Mouse (Mus musculus) midbrain, postnatal 0 days (tissue): ENCODE data around the gene Hsf4. TPM values are rescaled to one million over a fixed set of nuclear protein-coding genes. Genes with fewer than 3 reads are reported as not detected.

Source experiments
- ATAC-seq: fragments of 200-750 bp; cut with Nextera tagmentation; 2 replicates; pipeline ENCODE4 v1.8.0; 2017; ENCODE audit warnings: moderate number of reproducible peaks, mild to moderate bottlenecking, moderate TSS enrichment, moderate library complexity; ENCODE audit not compliant: low FRiP score
- DNase-seq: peaks from one replicate; pipeline ENCODE4 v3.0.0-alpha.2; 2015; ENCODE audit warnings: low spot score
- H3K27ac ChIP-seq: fragments of 300-500 bp; sonication (generic); 2 replicates; pipeline ENCODE4 v1.5.1; 2014; ENCODE audit warnings: low read depth, mild to moderate bottlenecking, low read length, mixed read lengths
- H3K27me3 ChIP-seq: fragments of 300-500 bp; sonication (generic); 2 replicates; pipeline ENCODE4 v1.6.1; 2014; ENCODE audit warnings: low read length, control low read depth, mixed read lengths; ENCODE audit not compliant: insufficient read depth
- H3K36me3 ChIP-seq: fragments of 300-500 bp; sonication (generic); 2 replicates; pipeline ENCODE4 v1.6.1; 2014; ENCODE audit warnings: low read length, control low read depth, mixed read lengths; ENCODE audit not compliant: insufficient read depth
- H3K4me1 ChIP-seq: fragments of 300-500 bp; sonication (generic); 2 replicates; pipeline ENCODE4 v1.6.1; 2014; ENCODE audit warnings: mild to moderate bottlenecking, control low read depth, antibody characterized with exemption, low read length, mixed read lengths; ENCODE audit not compliant: insufficient read depth
- H3K4me2 ChIP-seq: fragments of 300-500 bp; sonication (generic); 2 replicates; pipeline ENCODE4 v1.6.1; 2014; ENCODE audit warnings: low read depth, mild to moderate bottlenecking, low read length, mixed read lengths; ENCODE audit not compliant: poor library complexity, severe bottlenecking
- H3K4me3 ChIP-seq: fragments of 300-500 bp; sonication (generic); 2 replicates; pipeline ENCODE4 v1.5.1; 2014; ENCODE audit warnings: low read depth, mild to moderate bottlenecking, low read length, moderate library complexity
- H3K9ac ChIP-seq: fragments of 300-500 bp; sonication (generic); replicated peaks from 2 replicates; pipeline ENCODE4 v1.6.1; 2014; ENCODE audit warnings: mild to moderate bottlenecking, low read length, moderate library complexity, mixed read lengths; ENCODE audit not compliant: poor library complexity, severe bottlenecking
- H3K9me3 ChIP-seq: fragments of 300-500 bp; sonication (generic); 2 replicates; pipeline ENCODE4 v1.6.1; 2016; ENCODE audit warnings: low read length, control low read depth
- CTCF ChIP-seq: IDR thresholded peaks from 2 replicates; pipeline ENCODE4 v1.5.1; 2016; ENCODE audit warnings: antibody characterized with exemption, mild to moderate bottlenecking
- WGBS: fragments of 180-500 bp; shearing (Covaris S2); extraction: QIAGEN DNeasy Blood & Tissue Kit; methylation state at CpG from one replicate; pipeline ENCODE4 v1.1.7; 2014; 5-methylcytosine and 5-hydroxymethylcytosine counted together
- polyA plus RNA-seq: library from polyadenylated mRNA; unstranded; fragments of >200 nt; fragmentation: Nextera tagmentation; extraction: Ambion mirVana; gene quantifications from 2 replicates; pipeline ENCODE4 v1.2.1, GENCODE M21; 2015
- total RNA-seq: library from RNA; depleted of rRNA; stranded (reverse); fragments of >200 nt; gene quantifications from 2 replicates; pipeline ENCODE4 v1.2.3, GENCODE M21; 2014

Hsf4 gene
- total and polyA plus RNA-seq, 2 experiments from 2014 or later, result 0.33 to 0.43 TPM

DNA sequence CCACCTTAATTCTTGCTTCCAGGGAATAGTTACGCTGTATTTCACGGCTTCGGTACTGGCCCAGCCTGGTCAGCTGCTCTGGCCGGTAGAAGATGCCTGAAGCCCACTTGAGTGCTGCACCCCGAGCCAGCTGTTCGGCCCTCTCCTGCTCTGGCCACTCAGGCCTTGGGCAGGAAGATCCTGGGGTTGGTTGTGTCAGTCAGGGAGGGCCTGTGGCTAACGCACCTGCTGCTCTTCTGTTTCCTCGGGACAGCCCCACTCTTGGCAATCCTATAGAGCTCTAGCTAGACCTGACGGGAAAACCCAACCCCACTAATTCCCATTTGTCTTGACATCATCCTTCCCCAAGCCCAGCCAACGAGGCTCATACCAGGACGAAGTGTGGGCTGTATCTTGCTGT is 25.7 kb downstream of the Hsf4 start:
- DNase-seq (no peak), ATAC-seq (no peak)
- Histone ChIP-seq H3K36me3 (peaks cover 8% of the 10 kb centered on the region), H3K4me1 (peaks cover 11% of the 10 kb centered on the region; the same call in 1 of the 2 replicates), H3K4me2 (no peak overlapping the region), H3K9ac (no peak overlapping the region), H3K4me3 (no peak overlapping the region), H3K27ac (no peak overlapping the region), H3K9me3 (no peaks in the 10 kb centered on the region), H3K27me3 (no peaks in the 10 kb centered on the region)
- 64% methylated on average over 11 of the region's 11 CpGs for WGBS
- no peak for TF ChIP-seq CTCF

DNA sequence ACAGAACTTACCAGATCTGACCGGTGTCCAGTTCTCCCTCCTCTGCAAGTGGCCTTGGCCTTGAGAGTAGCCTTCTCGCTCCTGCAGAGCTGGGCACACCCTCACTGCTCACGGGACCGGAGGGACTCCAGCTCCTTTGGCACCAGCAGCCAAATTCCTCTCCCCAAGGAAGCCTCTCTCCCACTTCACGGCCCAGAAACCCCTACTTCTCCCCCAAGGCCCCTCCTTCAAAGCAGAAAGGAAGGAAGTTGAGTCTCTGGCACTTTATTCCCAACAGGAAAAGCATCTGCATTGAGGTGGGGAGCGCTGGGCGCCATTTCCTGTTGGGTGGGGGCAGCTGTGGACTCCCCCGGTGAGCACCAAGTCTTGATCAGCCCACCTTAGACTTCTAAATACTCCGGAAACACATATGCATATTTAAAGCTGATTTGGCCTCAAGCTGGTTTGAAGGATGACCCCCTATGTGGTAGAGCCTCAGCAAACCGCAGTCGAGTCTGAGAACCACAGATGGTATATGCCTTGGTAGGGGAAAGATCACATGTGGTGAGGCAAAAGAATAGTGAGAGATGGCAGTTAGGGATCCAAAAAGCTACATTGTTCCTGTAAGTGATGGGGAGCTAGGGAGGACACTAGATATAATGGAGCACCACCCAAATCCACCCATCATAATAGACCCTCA is 26.4 kb downstream of the Hsf4 start, which contains the start of gene Exoc3l:
Gene Exoc3l, minus strand, starts transcription at position 207 of the 679 bp plus-strand sequence.
- TF ChIP-seq CTCF, result no peak
- H3K27ac ChIP-seq, result no peak within 1 kb of the TSS
- H3K9me3 ChIP-seq, result no peaks in the 10 kb centered on the region
- no peak for ATAC-seq
- DNase-seq, result no peak
- peak within 1 kb of the TSS; percentile 96; the same call in 1 of the 2 replicates for H3K4me2 ChIP-seq
- peaks cover 12% of the 10 kb centered on the region for H3K36me3 ChIP-seq
- peaks cover 9% of the 10 kb centered on the region; the same call in 1 of the 2 replicates for H3K4me1 ChIP-seq
- no peak within 1 kb of the TSS for H3K4me3 ChIP-seq
- no peaks in the 10 kb centered on the region for H3K27me3 ChIP-seq
- no peak within 1 kb of the TSS for H3K9ac ChIP-seq
- 53% methylated on average over 11 of the region's 11 CpGs for WGBS

DNA sequence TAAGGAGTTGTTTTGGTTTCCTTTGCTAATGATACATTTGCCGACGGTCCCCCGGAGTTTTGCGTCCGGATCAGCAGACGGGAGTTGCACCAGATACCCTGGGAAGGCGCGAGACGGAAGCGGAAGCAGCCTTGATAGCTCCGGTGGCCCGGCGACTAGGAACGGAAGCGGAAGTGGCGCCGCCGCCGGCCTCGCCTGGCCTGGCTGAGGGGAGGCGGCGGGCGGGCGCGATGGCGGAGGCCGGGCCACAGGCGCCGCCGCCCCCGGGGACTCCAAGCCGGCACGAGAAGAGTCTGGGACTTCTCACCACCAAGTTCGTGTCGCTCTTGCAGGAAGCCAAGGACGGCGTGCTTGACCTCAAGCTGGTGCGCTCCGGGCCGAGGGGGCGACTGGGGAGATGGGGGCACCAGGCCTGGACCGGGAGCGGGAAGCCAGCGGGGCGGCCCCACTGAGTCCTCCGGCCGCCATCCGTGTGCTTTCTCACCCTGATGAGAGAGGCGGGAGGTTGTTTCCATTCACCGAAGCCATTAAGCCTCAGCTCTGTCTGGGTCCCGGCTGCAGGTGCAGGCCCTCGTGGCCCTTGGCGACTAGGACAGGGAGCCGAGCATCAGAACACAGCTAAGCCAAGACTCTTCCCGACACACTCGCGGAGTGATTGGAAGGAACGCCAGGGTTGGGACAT is 28.1 kb downstream of the Hsf4 start, which contains the start of gene E2f4:
Gene E2f4, plus strand, starts transcription at position 153 of the 682 bp plus-strand sequence.
- peak within 1 kb of the TSS; percentile 96 for H3K4me2 ChIP-seq
- ATAC-seq (peak; percentile 84), DNase-seq (peak; percentile 95)
- H3K9ac ChIP-seq, result peak within 1 kb of the TSS; percentile 81
- TF ChIP-seq CTCF, result no peak
- H3K4me1 ChIP-seq, result peaks cover 9% of the 10 kb centered on the region; the same call in 1 of the 2 replicates
- no peaks in the 10 kb centered on the region for H3K9me3 ChIP-seq
- peaks cover 24% of the 10 kb centered on the region for H3K36me3 ChIP-seq
- H3K27me3 ChIP-seq, result no peaks in the 10 kb centered on the region
- H3K4me3 ChIP-seq, result peak within 1 kb of the TSS; percentile 74
- WGBS, result under 1% methylated on average over 55 of the region's 58 CpGs
- H3K27ac ChIP-seq, result peak within 1 kb of the TSS; percentile 70

DNA sequence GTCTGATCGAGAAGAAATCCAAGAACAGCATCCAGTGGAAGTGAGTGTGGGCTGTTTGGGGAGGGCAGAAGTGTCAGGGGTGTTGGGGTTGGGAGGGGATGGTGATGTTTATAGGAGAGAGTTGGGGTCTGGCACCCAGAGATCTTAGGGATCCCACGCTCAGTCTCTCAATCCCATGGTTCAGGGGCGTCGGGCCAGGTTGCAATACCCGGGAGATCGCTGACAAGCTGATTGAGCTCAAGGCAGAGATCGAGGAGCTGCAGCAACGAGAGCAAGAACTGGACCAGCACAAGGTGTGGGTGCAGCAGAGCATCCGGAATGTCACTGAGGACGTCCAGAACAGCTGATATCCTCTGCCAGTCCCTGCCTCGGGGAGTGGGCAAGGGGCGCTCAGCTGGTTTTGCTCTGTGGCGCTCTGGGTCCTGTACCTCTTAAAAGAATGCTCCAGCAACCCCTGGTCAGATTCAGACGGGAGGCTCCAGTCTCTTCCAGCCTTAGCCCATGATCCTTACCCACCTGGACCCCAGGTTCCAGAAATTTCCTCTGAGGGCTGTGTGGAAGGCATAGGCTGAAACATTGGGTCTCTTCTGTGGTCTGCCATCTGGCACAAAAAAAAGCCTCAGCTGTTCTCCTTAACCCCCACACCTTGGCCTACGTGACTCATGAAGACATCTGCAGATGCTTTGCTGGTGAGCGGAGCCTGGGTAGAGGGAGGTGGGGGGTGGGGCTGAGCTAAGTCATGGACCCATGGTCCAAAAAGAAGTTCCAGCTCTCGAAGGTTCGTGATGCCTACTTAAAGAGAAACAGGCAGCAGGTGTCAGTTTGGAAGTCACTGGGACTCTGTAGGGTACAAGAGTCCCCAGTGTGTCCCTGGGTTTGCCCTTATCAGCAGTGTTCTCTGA is 29.0 kb downstream of the Hsf4 start:
- whole genome bisulfite sequencing, result 67% methylated on average over 18 of the region's 18 CpGs
- Histone ChIP-seq H3K36me3 (peaks cover 28% of the 10 kb centered on the region), H3K27me3 (no peaks in the 10 kb centered on the region), H3K4me2 (peak overlapping the region; percentile 96), H3K9me3 (no peaks in the 10 kb centered on the region), H3K27ac (0 out of 2 replicates have a peak overlapping the region, but pooled peaks have one; percentile 70), H3K4me3 (peak overlapping the region; percentile 74), H3K9ac (peak overlapping the region; percentile 81), H3K4me1 (peaks cover 9% of the 10 kb centered on the region; the same call in 1 of the 2 replicates)
- no peak for TF ChIP-seq CTCF
- ATAC-seq (no peak), DNase-seq (no peak)

DNA sequence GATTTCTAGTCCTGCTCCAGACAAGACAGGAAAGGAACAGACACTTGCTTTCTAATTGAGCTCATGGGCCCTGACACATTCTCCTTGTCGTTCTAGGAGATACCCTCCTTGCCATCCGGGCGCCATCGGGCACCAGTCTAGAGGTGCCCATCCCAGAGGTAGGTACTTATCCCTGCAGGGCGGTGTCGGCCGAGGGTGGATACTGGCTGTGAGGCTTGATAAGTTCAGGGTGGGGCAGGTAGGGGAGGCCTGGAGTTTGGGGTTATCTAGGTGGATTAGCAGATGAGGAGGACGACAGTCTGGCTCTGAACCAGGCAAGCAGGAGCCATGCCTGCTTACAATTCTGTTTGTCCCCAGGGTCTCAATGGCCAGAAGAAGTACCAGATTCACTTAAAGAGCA is 30.4 kb downstream of the Hsf4 start:
- H3K9me3 ChIP-seq, result no peaks in the 10 kb centered on the region
- H3K9ac ChIP-seq, result no peak overlapping the region
- H3K4me1 ChIP-seq, result peaks cover 9% of the 10 kb centered on the region; the same call in 1 of the 2 replicates
- ATAC-seq (no peak), DNase-seq (no peak)
- WGBS, result over 99% methylated on average over 8 of the region's 8 CpGs
- peaks cover 39% of the 10 kb centered on the region for H3K36me3 ChIP-seq
- no peak overlapping the region for H3K4me3 ChIP-seq
- H3K27ac ChIP-seq, result no peak overlapping the region
- no peaks in the 10 kb centered on the region for H3K27me3 ChIP-seq
- no peak for TF ChIP-seq CTCF
- no peak overlapping the region for H3K4me2 ChIP-seq
